Mouse (Mus musculus) lung, adult 2 months (tissue): Measurements from ENCODE around the gene Gm45713.

Experiments used
- CTCF ChIP-seq: fragments of 200-500 bp; IDR thresholded peaks from 2 replicates; pipeline ENCODE4 v1.5.1; 2011; ENCODE audit warnings: mild to moderate bottlenecking, low read length, control low read depth; ENCODE audit not compliant: insufficient read depth
- POLR2A ChIP-seq: fragments of 200-500 bp; IDR thresholded peaks from 2 replicates; pipeline ENCODE4 v1.6.1; 2011; ENCODE audit warnings: low read depth, mild to moderate bottlenecking, control low read depth, low read length, borderline replicate concordance; ENCODE audit errors: extremely low read depth

DNA sequence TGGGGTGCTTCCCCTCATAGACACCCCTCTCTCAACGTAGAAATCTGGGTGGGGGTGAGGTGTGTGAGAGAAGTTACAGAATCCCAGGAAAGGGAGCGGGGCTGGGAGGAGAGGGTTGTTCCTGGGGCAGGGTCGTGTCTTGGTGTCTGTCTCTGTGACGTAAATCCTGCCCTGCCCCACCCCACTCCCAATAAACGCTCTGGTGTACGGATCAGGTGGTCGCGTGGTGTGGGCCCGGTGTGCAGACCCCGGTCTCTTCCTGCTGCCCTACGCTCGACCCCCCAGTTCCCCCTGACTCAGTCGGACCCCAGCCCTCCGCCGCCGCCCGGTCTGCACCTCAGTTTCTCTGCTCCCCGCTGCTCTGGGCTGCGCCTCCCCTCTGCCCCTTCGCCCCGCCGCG lies 39.9 kb upstream of the Gm45713 start:
- TF ChIP-seq CTCF (no peak), POLR2A (no peak)
